Mouse (Mus musculus) kidney, embryonic 15.5 days (tissue): Measurements from ENCODE around the gene Fgfr2. TPM values are rescaled to one million over a fixed set of nuclear protein-coding genes. Genes with fewer than 3 reads are reported as not detected.
"Not testable (repeated sequence)": the region's sequence is repeated elsewhere in the genome, so short reads cannot be mapped to it uniquely, and the experiment has no call there.

Experiments used
- ATAC-seq: fragments of 200-750 bp; cut with Nextera tagmentation; replicated peaks from 2 replicates; pipeline ENCODE4 v1.8.0; 2017; ENCODE audit warnings: moderate TSS enrichment; ENCODE audit not compliant: low FRiP score
- H3K27ac ChIP-seq: fragments of 300-500 bp; sonication (generic); 2 replicates; pipeline ENCODE4 v1.5.1; 2015; ENCODE audit warnings: mild to moderate bottlenecking, inconsistent platforms
- H3K27me3 ChIP-seq: fragments of 300-500 bp; sonication (generic); 2 replicates; pipeline ENCODE4 v1.6.1; 2015; ENCODE audit warnings: inconsistent platforms
- H3K36me3 ChIP-seq: fragments of 300-500 bp; sonication (generic); 2 replicates; pipeline ENCODE4 v1.6.1; 2015; ENCODE audit warnings: inconsistent platforms
- H3K4me1 ChIP-seq: fragments of 300-500 bp; sonication (generic); 2 replicates; pipeline ENCODE4 v1.6.1; 2015; ENCODE audit warnings: inconsistent platforms
- H3K4me2 ChIP-seq: fragments of 300-500 bp; sonication (generic); 2 replicates; pipeline ENCODE4 v1.6.1; 2015; ENCODE audit warnings: moderate library complexity, mild to moderate bottlenecking, inconsistent platforms
- H3K4me3 ChIP-seq: fragments of 300-500 bp; sonication (generic); replicated peaks from 2 replicates; pipeline ENCODE4 v1.5.1; 2015; ENCODE audit warnings: mild to moderate bottlenecking, inconsistent platforms
- H3K9ac ChIP-seq: fragments of 300-500 bp; sonication (generic); 2 replicates; pipeline ENCODE4 v1.6.1; 2015; ENCODE audit warnings: mild to moderate bottlenecking, inconsistent platforms
- H3K9me3 ChIP-seq: fragments of 300-500 bp; sonication (generic); replicated peaks from 2 replicates; pipeline ENCODE4 v1.6.1; 2016; ENCODE audit warnings: inconsistent platforms
- WGBS: fragments of 180-500 bp; shearing (Covaris S2); methylation state at CpG from one replicate; pipeline ENCODE4 v1.1.7; 2015; ENCODE audit warnings: mixed read lengths; 5-methylcytosine and 5-hydroxymethylcytosine counted together
- polyA plus RNA-seq: library from polyadenylated mRNA; unstranded; fragments of >200 nt; fragmentation: Nextera tagmentation; extraction: Ambion mirVana; gene quantifications from 2 replicates; pipeline ENCODE4 v1.2.1, GENCODE M21; 2015

The Fgfr2 gene
- polyA plus RNA-seq, 1 experiment from 2014 or later, result 104 TPM

- WGBS, result 50% methylated on average over 4 of the region's 4 CpGs
- Histone ChIP-seq H3K9ac (no peak overlapping the region), H3K27me3 (0 out of 2 replicates have a peak, but pooled peaks cover 5% of the 10 kb centered on the region)
Observed at GRCm38 (mm10) chr7:130613973-130614372, 2509.2 kb downstream of the Fgfr2 start.

GRCm38 (mm10) chr7:130606958-130607357 lies 2516.2 kb downstream of the Fgfr2 start:
- H3K9ac ChIP-seq, result no peak overlapping the region
- no peaks in the 10 kb centered on the region for H3K36me3 ChIP-seq
- no peak overlapping the region for H3K4me2 ChIP-seq
- ATAC-seq, result 0 out of 2 replicates have a peak, but pooled peaks have one; percentile 67
- no peaks in the 10 kb centered on the region for H3K9me3 ChIP-seq
- no peak overlapping the region for H3K27ac ChIP-seq
- H3K4me3 ChIP-seq, result no peak overlapping the region
- 0 out of 2 replicates have a peak, but pooled peaks cover 5% of the 10 kb centered on the region for H3K27me3 ChIP-seq
- WGBS, result 39% methylated on average over 4 of the region's 4 CpGs
- peaks cover 4% of the 10 kb centered on the region; the same call in 1 of the 2 replicates for H3K4me1 ChIP-seq

More at GRCm38 (mm10) chr7:130613973-130614372, 2509.2 kb downstream of the Fgfr2 start:
- no peak overlapping the region for H3K4me2 ChIP-seq
- no peaks in the 10 kb centered on the region for H3K36me3 ChIP-seq
- H3K27ac ChIP-seq, result no peak overlapping the region
- H3K4me3 ChIP-seq, result no peak overlapping the region
- H3K4me1 ChIP-seq, result no peaks in the 10 kb centered on the region
- H3K9me3 ChIP-seq, result no peaks in the 10 kb centered on the region
- ATAC-seq, result no peak

GRCm38 (mm10) chr7:130605111-130605510 lies 2518.0 kb downstream of the Fgfr2 start:
- no peak overlapping the region for H3K4me2 ChIP-seq
- H3K36me3 ChIP-seq, result no peaks in the 10 kb centered on the region
- 0 out of 2 replicates have a peak, but pooled peaks cover 5% of the 10 kb centered on the region for H3K27me3 ChIP-seq
- no peak overlapping the region for H3K27ac ChIP-seq
- peaks cover 4% of the 10 kb centered on the region; the same call in 1 of the 2 replicates for H3K4me1 ChIP-seq
- no peak overlapping the region for H3K9ac ChIP-seq
- no peak for ATAC-seq
- H3K4me3 ChIP-seq, result no peak overlapping the region
- 28% methylated on average over 6 of the region's 6 CpGs for WGBS
- H3K9me3 ChIP-seq, result no peaks in the 10 kb centered on the region

GRCm38 (mm10) chr7:130604390-130604789 lies 2518.8 kb downstream of the Fgfr2 start:
- Histone ChIP-seq H3K9me3 (no peaks in the 10 kb centered on the region), H3K4me3 (no peak overlapping the region), H3K9ac (no peak overlapping the region), H3K36me3 (no peaks in the 10 kb centered on the region), H3K27me3 (0 out of 2 replicates have a peak, but pooled peaks cover 4% of the 10 kb centered on the region), H3K4me1 (peaks cover 4% of the 10 kb centered on the region; the same call in 1 of the 2 replicates), H3K4me2 (no peak overlapping the region), H3K27ac (no peak overlapping the region)
- 67% methylated on average over 2 of the region's 2 CpGs for WGBS
- ATAC-seq, result no peak

- H3K9me3 ChIP-seq, result no peaks in the 10 kb centered on the region
- H3K27ac ChIP-seq, result no peak overlapping the region
- peaks cover 4% of the 10 kb centered on the region; the same call in 1 of the 2 replicates for H3K4me1 ChIP-seq
- WGBS, result 87% methylated on average over 5 of the region's 5 CpGs
- no peaks in the 10 kb centered on the region for H3K27me3 ChIP-seq
- H3K4me3 ChIP-seq, result no peak overlapping the region
- H3K36me3 ChIP-seq, result no peaks in the 10 kb centered on the region
- H3K9ac ChIP-seq, result no peak overlapping the region
- no peak for ATAC-seq
- H3K4me2 ChIP-seq, result no peak overlapping the region
Observed at GRCm38 (mm10) chr7:130603556-130603955, 2519.6 kb downstream of the Fgfr2 start.

GRCm38 (mm10) chr7:130602804-130603203 lies 2520.3 kb downstream of the Fgfr2 start:
- H3K27me3 ChIP-seq, result no peaks in the 10 kb centered on the region
- H3K36me3 ChIP-seq, result no peaks in the 10 kb centered on the region
- H3K27ac ChIP-seq, result no peak overlapping the region
- WGBS, result 63% methylated on average over 1 of the region's 1 CpGs
- no peak for ATAC-seq
- no peak overlapping the region for H3K9ac ChIP-seq
- no peak overlapping the region for H3K4me3 ChIP-seq
- no peaks in the 10 kb centered on the region for H3K9me3 ChIP-seq
- H3K4me2 ChIP-seq, result no peak overlapping the region
- peaks cover 4% of the 10 kb centered on the region; the same call in 1 of the 2 replicates for H3K4me1 ChIP-seq

GRCm38 (mm10) chr7:130600546-130600945 lies 2522.6 kb downstream of the Fgfr2 start:
- Histone ChIP-seq H3K36me3 (no peaks in the 10 kb centered on the region), H3K27me3 (no peaks in the 10 kb centered on the region), H3K9me3 (no peaks in the 10 kb centered on the region), H3K9ac (no peak overlapping the region), H3K4me2 (no peak overlapping the region), H3K4me3 (no peak overlapping the region), H3K27ac (no peak overlapping the region), H3K4me1 (0 out of 2 replicates have a peak, but pooled peaks cover 6% of the 10 kb centered on the region)
- 58% methylated on average over 2 of the region's 2 CpGs for WGBS
- ATAC-seq, result no peak

- Histone ChIP-seq H3K4me1 (0 out of 2 replicates have a peak, but pooled peaks cover 6% of the 10 kb centered on the region), H3K4me2 (no peak overlapping the region), H3K9ac (no peak overlapping the region), H3K4me3 (no peak overlapping the region), H3K9me3 (no peaks in the 10 kb centered on the region), H3K27ac (no peak overlapping the region), H3K36me3 (no peaks in the 10 kb centered on the region), H3K27me3 (no peaks in the 10 kb centered on the region)
- 74% methylated on average over 3 of the region's 3 CpGs for WGBS
- ATAC-seq, result no peak
Observed at GRCm38 (mm10) chr7:130600074-130600473, 2523.1 kb downstream of the Fgfr2 start.

- no peak overlapping the region for H3K4me2 ChIP-seq
- no peak overlapping the region for H3K9ac ChIP-seq
- H3K27me3 ChIP-seq, result no peaks in the 10 kb centered on the region
- WGBS, result 77% methylated on average over 6 of the region's 6 CpGs
- H3K4me3 ChIP-seq, result no peak overlapping the region
- 0 out of 2 replicates have a peak, but pooled peaks cover 6% of the 10 kb centered on the region for H3K4me1 ChIP-seq
- no peaks in the 10 kb centered on the region for H3K9me3 ChIP-seq
- ATAC-seq, result no peak
- no peak overlapping the region for H3K27ac ChIP-seq
- no peaks in the 10 kb centered on the region for H3K36me3 ChIP-seq
Observed at GRCm38 (mm10) chr7:130597546-130597945, 2525.6 kb downstream of the Fgfr2 start.

- not testable (repeated sequence) for H3K36me3 ChIP-seq, H3K9ac ChIP-seq, H3K27ac ChIP-seq, H3K27me3 ChIP-seq, H3K4me3 ChIP-seq, H3K4me2 ChIP-seq, H3K4me1 ChIP-seq, H3K9me3 ChIP-seq
- WGBS, result 41% methylated on average over 9 of the region's 19 CpGs
- 0 out of 2 replicates have a peak, but pooled peaks have one; percentile 49 for ATAC-seq
Observed at GRCm38 (mm10) chr7:130596079-130596855, 2526.9 kb downstream of the Fgfr2 start.

GRCm38 (mm10) chr7:130593375-130594239 lies 2529.5 kb downstream of the Fgfr2 start:
- H3K27ac ChIP-seq, H3K4me3 ChIP-seq, H3K27me3 ChIP-seq, H3K9ac ChIP-seq, H3K9me3 ChIP-seq, ATAC-seq, H3K4me1 ChIP-seq, H3K4me2 ChIP-seq, H3K36me3 ChIP-seq: not testable (repeated sequence)
- 62% methylated on average over 8 of the region's 11 CpGs for WGBS

GRCm38 (mm10) chr7:130592975-130593374 lies 2530.2 kb downstream of the Fgfr2 start:
- H3K27me3 ChIP-seq, H3K9me3 ChIP-seq, H3K36me3 ChIP-seq, H3K4me1 ChIP-seq, H3K9ac ChIP-seq, H3K4me3 ChIP-seq, H3K4me2 ChIP-seq, H3K27ac ChIP-seq: not testable (repeated sequence)
- no CpG with 5 or more reads among the region's 11 CpGs for WGBS
- peak; percentile 43 for ATAC-seq
